Mouse (Mus musculus): ENCODE measurements around the gene Gm20481. TPM values are rescaled to one million over a fixed set of nuclear protein-coding genes. Genes with fewer than 3 reads are reported as not detected.
"Not testable (repeated sequence)": the region's sequence is repeated elsewhere in the genome, so short reads cannot be mapped to it uniquely, and the experiment has no call there.

The Gm20481 gene
- total RNA-seq, 2 experiments from 2014 or later: not detected

DNA sequence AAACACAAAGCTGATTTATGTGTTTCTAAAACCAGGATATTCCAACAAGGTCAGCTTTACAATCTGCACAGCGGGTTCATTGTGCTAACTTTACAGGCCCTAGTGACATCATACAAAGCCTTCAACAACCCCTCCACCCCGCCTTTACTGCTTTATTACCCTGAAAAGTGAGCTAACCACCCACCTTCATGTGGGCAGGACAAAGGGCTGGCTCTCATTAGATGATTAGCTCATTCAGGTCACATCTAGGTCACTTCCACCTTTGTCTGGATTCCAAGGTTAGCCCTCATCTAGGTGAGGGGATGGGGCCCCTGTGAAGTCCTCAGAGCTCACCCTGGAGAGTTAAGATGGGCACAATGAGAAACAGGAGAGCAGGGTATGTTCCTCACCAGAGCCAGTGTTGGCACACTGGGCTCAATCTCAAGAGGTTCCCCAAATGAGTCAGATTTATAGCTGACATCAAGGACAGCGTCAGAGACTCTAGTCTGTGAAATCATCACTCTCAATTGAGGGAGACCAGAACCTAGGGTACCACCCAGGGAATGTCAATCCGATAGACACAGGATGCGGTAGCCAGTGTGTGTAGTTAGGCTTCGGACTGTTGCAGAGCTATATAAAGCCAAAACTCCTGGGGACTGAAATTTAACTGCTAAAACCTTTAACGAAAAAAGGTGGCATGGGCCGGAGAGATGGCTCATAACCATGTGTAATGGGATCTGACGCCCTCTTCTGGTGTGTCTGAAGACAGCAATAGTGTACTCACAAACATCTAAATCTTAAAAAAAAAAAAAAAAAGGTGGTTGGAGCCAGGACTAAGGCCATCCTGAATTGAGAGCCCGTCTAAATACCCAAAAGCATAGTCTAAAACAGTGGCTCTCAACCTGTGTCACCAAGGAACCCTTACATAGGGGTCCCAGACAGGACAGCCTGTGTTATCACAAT lies 18.9 kb upstream of the Gm20481 start:
- intact Hi-C loops (cut with DNase I): loop anchor here (5.0 kb wide), 1 partner anchor 53 kb away; the partner anchor contains the start of genes C2 and Ehmt2

DNA sequence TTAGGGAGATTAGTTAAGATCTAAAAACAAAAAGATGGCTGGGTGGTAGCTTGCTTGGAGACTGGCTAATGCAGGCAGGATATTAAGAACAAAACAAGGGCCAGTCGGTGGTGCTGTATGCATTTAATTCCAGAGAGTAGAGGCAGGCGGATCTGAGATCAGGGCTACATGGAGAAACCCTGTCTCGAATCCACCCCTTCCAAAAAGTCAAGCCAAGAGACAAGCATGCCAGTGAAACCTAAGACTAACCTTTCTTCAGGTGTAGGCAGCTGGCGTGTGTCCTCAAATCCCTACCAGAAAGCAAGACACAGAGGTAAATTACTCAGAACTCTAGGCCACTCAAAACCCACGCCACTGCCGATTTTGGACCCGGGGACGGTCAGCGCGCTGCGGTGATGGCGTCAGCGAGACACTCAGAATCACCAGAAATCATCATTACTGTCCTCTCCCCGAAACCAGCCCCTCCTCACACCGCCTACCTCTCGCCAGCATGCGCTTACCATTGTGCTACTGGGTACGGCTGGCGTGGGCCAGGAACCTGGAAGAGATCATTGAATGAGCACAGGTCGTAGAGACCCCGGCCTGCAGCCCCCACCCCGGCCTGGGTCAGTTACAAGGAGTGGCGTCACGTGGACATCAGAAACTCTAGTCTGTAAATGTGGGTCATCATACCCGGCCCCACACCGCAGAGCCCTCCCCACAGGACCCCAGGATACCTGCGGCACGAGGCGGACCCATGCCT lies 17.9 kb upstream of the Gm20481 start:
- intact Hi-C loops (cut with DNase I): loop anchor here (1.0 to 5.0 kb wide), 2 partner anchors 29 to 55 kb away; partner anchors contain the start of genes C2, Ehmt2 and Lsm2
- DNase-seq (ENCODE audit: low spot score in 2 of 2): peak; percentile 55 to 69

More for the DNA sequence above, 18.9 kb upstream of the Gm20481 start:
- DNase-seq (ENCODE audit: low spot score in 2 of 2): no peak

DNA sequence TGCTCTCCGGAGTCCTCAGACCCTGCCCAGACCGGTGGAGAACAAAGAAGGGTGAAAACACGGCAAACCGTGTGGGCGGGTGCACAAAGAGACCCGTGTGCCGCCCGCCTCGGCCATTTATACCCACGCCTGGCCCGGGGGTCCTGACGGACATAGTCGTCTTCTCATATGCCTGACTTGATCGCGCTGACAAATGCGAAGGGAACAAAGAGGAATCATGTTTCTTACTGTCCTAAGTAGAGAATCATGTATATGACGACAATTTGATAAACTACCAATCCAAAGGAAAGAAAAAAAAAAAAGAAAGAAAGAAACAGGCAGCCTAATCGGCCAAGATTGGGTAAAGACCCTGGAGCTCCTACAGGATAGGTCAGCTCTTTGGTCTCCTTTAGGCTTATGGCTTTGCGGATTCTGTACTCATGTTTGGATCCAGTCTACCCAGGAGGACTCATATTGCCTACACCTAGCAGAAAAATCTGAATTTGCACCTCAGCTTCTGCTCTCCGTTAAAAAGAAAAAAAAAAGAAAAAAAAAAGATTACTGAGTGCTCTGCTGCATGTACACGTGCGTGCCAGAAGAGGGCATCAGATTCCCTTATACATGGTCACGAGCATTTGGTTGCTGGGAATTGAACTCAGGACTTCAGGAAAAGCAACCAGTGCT lies 17.2 kb upstream of the Gm20481 start:
- intact Hi-C loops (cut with DNase I): loop anchor here (1.0 to 5.0 kb wide), 2 partner anchors 29 to 55 kb away; partner anchors contain the start of genes C2, Ehmt2 and Lsm2
- DNase-seq (ENCODE audit: low spot score in 2 of 2): peak; percentile 26 to 79

DNA sequence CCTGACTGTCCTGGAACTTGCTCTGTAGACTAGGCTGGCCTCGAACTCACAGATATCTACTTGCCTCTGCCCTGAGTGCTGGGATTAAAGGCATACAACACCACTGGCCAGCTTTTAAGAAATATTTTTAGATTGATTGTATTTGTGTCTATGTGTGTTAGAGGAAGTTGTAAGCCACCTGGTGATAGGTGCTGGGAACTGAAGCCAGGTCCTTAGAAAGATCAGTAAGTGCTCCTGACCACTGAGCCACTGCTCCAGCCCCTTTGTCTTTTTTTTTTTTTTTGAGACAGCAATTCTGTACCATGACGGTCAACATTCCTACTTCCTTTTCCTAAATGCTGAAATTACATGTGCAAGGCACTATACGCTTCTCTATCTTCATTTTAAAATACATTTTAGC lies 16.5 kb upstream of the Gm20481 start:
- intact Hi-C loops (cut with DNase I): loop anchor here (5.0 kb wide), 1 partner anchor 56 kb away; the partner anchor contains the start of genes C2 and Ehmt2
- DNase-seq (ENCODE audit: low spot score in 2 of 2): no peak

DNA sequence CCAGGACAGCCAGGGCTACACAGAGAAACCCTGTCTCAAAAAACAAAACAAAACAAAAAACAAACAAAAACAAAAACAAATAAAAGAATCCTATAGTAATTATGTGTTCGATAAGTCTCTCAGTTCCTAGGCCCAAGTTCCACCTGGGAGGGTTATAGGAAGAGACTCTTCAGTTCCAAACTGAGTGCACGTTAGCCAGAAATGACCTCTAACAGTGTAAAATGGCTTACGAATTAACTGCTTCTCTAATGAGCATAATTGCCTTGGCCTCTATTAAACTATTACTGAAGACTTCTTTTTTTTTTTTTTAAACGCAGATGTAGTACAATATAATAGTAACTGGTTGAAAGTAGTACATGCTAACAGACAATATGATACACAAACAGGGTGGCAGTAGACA lies 15.8 kb upstream of the Gm20481 start:
- DNase-seq (ENCODE audit: low spot score in 2 of 2): no peak
- intact Hi-C loops (cut with DNase I): loop anchor here (5.0 kb wide), 1 partner anchor 57 kb away; the partner anchor contains the start of genes C2 and Ehmt2

DNA sequence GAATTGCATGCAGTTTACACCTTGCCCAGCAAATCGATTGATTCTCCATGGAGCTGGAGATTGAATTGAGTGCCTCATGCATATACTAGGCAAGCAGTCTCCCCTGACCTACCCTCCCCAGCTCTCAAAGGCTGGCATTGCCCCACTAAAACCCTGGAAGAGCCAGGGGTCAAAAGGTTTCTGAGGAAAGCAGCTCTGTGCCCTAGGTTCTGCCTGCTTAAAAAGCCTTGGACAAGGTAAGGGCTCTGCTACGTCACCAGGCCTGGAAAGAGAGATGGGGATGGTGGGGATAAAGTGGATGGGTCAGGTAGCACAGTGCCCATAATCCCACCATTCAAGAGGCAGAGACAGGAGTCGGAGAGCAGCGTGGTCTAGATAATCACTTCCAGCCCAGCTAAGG lies 14.9 kb upstream of the Gm20481 start:
- no peak for DNase-seq (ENCODE audit: low spot score in 2 of 2)
- intact Hi-C loops (cut with DNase I): loop anchor here (5.0 kb wide), 1 partner anchor 58 kb away; the partner anchor contains the start of genes C2 and Ehmt2

DNA sequence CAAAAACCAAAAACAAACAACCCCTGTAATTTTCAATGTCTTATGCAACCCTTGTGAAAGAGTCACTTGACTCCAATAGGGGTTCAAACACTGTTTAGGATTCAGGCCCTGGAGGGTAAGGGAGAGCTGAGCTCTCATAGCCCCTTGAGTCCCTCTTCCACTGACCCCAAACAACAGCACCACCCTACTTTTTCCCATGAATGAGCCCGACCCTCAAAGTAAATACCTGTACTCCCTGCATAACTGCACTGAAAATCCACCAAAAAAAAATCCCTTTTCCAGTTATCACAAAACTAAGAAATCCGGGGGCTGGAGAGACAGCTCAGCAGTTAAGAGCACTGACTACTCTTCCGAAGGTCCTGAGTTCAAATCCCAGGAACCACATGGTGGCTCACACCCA lies 13.8 kb upstream of the Gm20481 start:
- DNase-seq (ENCODE audit: low spot score in 2 of 2): no peak
- intact Hi-C loops (cut with DNase I): no loop called here

DNA sequence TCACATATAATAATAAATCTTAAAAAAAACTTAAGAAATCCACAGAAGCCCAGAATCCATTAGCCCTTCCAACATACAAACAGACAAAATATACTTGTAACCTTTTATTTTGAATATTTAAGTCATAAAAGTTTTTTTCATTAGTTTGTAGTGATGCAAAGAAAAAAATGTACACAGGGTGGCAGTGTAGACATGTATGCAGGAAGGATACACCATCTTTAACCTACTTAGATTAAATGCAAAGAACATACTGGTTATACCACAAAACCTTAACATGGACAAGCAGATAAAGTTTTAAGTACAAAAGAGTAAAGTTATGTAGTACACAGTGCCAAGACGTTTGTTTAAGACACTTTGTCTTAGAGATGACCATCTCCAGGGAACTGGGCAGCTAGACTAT lies 13.4 kb upstream of the Gm20481 start:
- no peak for DNase-seq (ENCODE audit: low spot score in 2 of 2)

DNA sequence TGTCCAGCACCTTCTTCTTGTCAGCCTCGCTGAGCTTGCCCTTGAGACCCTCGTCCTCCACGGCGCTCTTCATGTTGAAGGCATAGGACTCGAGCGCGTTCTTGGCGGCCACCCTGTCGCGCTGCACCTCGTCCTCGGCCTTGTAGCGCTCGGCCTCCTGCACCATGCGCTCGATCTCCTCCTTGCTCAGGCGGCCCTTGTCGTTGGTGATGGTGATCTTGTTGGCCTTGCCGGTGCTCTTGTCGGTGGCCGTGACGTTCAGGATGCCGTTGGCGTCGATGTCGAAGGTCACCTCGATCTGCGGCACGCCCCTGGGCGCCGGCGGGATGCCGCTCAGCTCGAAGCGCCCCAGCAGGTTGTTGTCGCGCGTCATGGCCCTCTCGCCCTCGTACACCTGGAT lies 12.4 kb upstream of the Gm20481 start:
- DNase-seq (ENCODE audit: low spot score in 2 of 2); intact Hi-C loops (cut with DNase I): not testable (repeated sequence)

More for the DNA sequence above, 13.4 kb upstream of the Gm20481 start:
- intact Hi-C loops (cut with DNase I): no loop called here

DNA sequence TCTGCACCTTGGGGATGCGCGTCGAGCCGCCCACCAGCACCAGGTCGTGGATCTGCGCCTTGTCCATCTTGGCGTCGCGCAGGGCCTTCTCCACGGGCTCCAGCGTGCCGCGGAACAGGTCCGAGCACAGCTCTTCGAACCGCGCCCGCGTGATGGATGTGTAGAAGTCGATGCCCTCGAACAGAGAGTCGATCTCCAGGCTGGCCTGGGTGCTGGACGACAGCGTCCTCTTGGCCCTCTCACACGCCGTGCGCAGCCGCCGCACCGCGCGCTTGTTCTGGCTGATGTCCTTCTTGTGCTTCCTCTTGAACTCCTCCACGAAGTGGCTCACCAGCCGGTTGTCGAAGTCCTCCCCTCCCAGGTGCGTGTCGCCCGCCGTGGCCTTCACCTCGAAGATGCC lies 11.7 kb upstream of the Gm20481 start:
- intact Hi-C loops (cut with DNase I); DNase-seq (ENCODE audit: low spot score in 2 of 2): not testable (repeated sequence)

DNA sequence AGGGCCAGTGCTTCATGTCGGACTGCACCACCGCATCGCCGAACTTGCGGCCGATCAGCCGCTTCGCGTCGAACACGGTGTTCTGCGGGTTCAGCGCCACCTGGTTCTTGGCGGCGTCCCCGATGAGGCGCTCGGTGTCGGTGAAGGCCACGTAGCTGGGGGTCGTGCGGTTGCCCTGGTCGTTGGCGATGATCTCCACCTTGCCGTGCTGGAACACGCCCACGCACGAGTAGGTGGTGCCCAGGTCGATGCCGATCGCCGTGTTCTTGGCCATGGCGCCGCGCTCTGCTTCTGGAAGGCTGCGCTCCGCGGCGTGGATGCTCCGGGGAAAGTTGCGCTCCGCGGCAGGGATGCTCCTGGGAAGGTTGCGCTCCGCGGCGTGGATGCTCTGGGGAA lies 11.0 kb upstream of the Gm20481 start:
- intact Hi-C loops (cut with DNase I); DNase-seq (ENCODE audit: low spot score in 2 of 2): not testable (repeated sequence)

DNA sequence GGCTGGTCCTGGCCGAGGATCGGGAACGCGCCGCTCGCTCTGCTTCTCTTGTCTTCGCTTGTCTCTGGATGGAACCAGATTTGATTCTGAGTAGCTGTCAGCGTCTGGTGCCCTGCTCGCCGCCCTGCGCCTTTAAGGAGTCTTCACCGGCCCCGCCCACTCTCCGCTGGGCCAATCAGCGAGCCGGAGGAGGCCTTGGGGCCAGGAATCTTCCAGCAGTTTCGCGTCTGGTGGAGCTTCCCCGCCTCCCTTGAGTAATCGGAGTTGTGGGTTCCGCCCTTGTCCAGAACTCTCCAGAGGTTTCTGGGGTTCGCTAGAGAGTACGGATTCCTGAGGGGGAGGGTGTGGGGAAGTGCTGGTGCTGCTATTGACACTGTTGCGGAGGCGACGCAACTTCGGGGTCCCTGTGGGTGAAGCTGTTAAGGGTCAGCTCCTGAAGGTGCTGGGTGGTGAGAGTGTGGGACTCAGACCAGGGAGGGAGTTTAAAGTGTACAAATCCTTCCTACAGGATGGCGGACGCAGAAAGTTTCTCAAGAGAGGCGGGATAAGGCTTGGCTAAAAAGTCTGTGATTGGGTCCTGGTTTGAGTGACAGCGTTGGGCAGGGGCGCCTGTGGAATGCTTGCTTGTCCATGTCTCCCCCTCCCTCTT lies 10.5 kb upstream of the Gm20481 start, which contains the start of gene Hspa1b:
Hspa1b (minus strand) TSS at position 109 of the 649 bp plus-strand sequence.
- intact Hi-C loops (cut with DNase I): not testable (repeated sequence)
- peak; percentile 84 to 87 for DNase-seq (ENCODE audit: low spot score in 2 of 2)

DNA sequence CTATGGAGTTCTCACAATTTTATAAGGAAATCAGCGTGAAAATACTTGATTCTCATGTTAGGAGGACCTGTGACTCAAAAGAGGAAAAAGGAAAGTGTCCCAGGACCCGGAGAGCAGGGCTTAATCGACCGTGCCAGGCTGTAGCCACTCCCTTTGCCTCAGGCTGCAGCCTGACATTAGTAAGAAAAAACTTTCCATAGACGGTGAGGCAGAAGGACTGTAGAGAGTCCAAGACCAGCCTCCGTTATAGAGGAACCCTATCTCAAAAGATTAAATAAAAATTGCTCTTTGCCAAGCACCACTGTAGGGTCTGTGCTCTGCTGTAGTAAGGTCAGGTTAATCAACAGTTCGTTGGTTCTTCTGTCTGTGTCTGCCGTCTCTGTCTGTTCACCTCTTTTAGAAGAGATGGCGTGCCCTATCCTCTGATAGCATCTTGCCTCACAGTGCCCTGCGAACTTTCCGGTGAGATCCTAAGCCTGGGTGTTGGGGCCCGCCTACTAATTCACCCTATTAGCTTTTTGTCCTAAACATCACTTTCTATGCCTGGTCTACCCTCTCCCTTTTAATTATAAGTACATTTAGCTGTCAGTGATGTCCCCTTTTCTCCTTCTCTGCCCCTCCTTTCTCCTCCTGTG lies 9.7 kb upstream of the Gm20481 start:
- no peak for DNase-seq (ENCODE audit: low spot score in 2 of 2)
- intact Hi-C loops (cut with DNase I): no loop called here

DNA sequence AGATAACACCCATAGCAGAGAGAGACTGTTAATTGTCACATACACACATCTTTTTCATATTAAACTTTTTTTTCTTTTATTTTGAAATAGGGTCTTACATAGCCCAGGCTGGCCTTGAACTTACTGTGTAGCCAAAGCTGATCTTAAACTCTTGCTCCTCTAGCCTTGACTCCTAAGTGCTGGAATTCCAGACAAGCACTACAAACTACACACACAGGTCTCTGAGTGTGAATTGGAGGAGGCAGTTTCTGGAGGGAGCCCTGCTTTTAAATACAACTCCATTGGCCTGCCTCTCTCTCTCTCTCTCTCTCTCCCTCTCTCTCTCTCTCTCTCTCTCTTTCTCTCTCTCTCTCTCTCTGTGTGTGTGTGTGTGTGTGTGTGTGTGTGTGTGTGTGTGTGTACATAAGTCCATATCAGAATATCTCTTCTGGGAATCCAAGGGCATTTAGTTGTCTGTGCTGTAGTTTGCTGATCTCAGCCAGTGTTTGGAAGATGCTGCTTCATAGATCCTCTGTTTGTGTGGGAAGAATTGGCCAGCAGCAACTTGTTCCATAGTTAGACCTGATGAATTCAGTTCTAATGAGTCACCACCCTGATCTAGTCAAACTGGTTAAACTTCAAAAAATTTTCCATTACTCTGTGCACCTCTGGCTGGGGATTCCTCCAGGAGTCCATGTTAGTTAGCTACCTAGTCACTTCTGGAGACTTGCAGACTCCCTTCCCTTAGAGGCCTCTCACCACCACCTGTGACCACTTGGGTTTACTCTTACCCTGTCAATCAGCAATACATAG lies 8.8 kb upstream of the Gm20481 start:
- no peak for DNase-seq (ENCODE audit: low spot score in 2 of 2)
- intact Hi-C loops (cut with DNase I): no loop called here

DNA sequence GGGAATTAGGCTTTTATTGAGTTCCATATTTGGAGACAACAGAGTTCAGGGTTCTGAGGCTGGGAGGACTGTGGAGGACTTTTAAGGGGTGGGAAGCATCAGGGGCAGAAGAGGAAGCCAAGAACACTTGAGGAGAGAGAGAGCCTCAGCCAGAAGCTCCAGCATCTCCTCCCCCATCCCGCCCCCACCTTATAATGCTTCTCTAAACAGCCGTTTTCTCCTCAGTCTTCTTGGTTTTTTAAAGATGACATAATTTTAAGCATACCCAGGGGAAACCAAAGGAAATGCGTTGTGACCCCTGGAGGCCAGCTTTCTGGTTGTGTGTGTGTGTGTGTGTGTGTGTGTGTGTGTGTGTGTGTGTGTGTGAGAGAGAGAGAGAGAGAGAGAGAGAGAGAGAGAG lies 7.6 kb upstream of the Gm20481 start:
- intact Hi-C loops (cut with DNase I): no loop called here
- no peak for DNase-seq (ENCODE audit: low spot score in 2 of 2)

DNA sequence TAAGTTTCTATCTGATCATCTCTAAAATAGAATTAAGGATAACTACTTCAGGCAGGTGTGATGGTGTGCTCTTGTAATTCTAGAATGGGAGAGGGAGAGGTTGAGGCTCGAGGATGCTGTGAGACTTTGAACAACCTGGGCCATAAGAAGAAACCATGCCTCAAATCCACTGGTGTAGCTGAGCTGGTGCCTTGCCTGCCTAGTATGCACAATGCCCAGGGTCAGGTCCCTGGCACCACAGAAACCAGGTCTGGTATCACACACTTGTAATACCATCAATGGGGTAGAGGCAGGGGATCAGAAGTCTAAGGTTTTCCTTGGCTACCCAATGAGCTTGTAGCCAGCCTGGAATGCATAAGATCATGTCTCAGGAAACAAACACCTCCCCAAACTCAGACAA lies 6.9 kb upstream of the Gm20481 start:
- DNase-seq (ENCODE audit: low spot score in 2 of 2): no peak
- intact Hi-C loops (cut with DNase I): no loop called here

DNA sequence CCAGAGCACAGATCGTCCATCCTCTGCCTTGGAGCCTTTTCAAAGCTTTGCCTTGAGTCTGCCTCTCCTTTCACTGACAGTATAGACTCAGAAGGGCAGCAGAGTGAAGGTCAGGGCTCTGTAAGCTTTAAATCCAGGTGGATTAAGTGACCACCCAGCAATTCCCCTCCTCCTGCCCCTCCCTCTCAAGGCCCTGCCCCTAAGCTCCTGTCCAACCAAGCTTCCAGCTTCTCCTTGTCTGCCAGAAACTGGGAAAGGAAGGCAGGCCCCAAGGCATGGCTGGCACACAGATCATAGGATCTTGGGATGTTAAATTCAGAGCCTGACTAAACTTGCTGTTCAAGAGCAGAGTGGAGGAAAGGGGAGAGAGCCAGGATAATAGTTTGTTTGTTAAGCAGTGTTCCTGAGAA lies 5.1 kb upstream of the Gm20481 start:
- intact Hi-C loops (cut with DNase I): no loop called here
- no peak for DNase-seq (ENCODE audit: low spot score in 2 of 2)

DNA sequence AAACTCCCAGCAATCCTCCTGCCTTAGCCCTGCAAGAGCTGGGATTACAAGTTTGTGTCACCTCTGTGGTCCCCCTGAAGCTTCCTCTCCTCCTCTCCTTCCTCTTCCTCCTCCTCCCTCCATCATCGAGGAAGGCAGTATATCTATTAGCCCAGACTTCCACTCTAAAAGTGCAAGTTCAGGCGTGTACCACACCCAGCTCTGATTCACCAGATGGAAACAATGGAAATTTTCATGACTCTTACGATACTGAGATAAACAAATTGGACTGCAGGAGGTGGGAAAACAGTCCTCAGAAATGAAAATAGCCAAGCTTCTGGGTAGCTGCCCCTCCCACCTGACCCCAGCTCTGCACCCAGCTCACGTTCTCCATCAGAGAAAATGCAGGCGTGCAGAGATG lies 4.1 kb upstream of the Gm20481 start:
- DNase-seq (ENCODE audit: low spot score in 2 of 2): no peak
- intact Hi-C loops (cut with DNase I): no loop called here
